Mouse (Mus musculus) MEL (cell line): ENCODE data around the gene Tbc1d16. TPM values are rescaled to one million over a fixed set of nuclear protein-coding genes. Genes with fewer than 3 reads are reported as not detected.

Experiments used
- DNase-seq: peaks from one replicate; pipeline ENCODE4 v3.0.0; 2011; ENCODE audit warnings: low read depth, low spot score
- H3K27ac ChIP-seq: 2 replicates; pipeline ENCODE4 v1.5.1; 2012; ENCODE audit warnings: low read depth, mild to moderate bottlenecking, control low read depth, low read length, moderate library complexity; ENCODE audit not compliant: control insufficient read depth
- H3K27me3 ChIP-seq, 2 experiments: fragments of 150-350 bp in 1 of 2; sonication (generic) in 1 of 2; 2 replicates each; pipeline ENCODE4 v1.6.1; 2012; ENCODE audit warnings: low read length in 2 of 2, mild to moderate bottlenecking in 2 of 2, improper control_type of control experiment in 1 of 2, moderate library complexity in 1 of 2; ENCODE audit not compliant: insufficient read depth in 2 of 2, control insufficient read depth in 1 of 2
- H3K36me3 ChIP-seq, 2 experiments: 2 replicates each; pipeline ENCODE4 v1.6.1; 2012 to 2014; ENCODE audit warnings: low read length in 2 of 2, improper control_type of control experiment in 1 of 2, inconsistent platforms in 1 of 2, mild to moderate bottlenecking in 1 of 2; ENCODE audit not compliant: insufficient read depth in 2 of 2, control insufficient read depth in 1 of 2
- H3K4me1 ChIP-seq, 2 experiments: fragments of 150-350 bp in 1 of 2; sonication (generic) in 1 of 2; 2 replicates each; pipeline ENCODE4 v1.6.1; 2012; ENCODE audit warnings: low read length in 2 of 2, improper control_type of control experiment in 1 of 2, mild to moderate bottlenecking in 1 of 2; ENCODE audit not compliant: insufficient read depth in 2 of 2, control insufficient read depth in 1 of 2
- H3K4me3 ChIP-seq, 2 experiments: fragments of 150-350 bp in 1 of 2; sonication (generic) in 1 of 2; 2 replicates each; pipeline ENCODE4 v1.5.1; 2012; ENCODE audit warnings: low read depth in 2 of 2, low read length in 2 of 2, mild to moderate bottlenecking in 2 of 2, moderate library complexity in 2 of 2, control low read depth in 1 of 2, improper control_type of control experiment in 1 of 2; ENCODE audit not compliant: control insufficient read depth in 1 of 2, insufficient read depth in 1 of 2
- H3K79me2 ChIP-seq: 2 replicates; pipeline ENCODE4 v1.6.1; 2012; ENCODE audit warnings: mild to moderate bottlenecking, low read length, moderate library complexity; ENCODE audit not compliant: control insufficient read depth, poor library complexity, insufficient read depth
- H3K9ac ChIP-seq: 2 replicates; pipeline ENCODE4 v1.6.1; 2012; ENCODE audit warnings: low read depth, mild to moderate bottlenecking, control low read depth, low read length, moderate library complexity; ENCODE audit not compliant: control insufficient read depth, poor library complexity, severe bottlenecking
- H3K9me3 ChIP-seq: fragments of 150-350 bp; sonication (generic); replicated peaks from 2 replicates; pipeline ENCODE4 v1.6.1; 2012; ENCODE audit warnings: mild to moderate bottlenecking, low read length, improper control_type of control experiment, moderate library complexity; ENCODE audit not compliant: insufficient read depth
- BHLHE40 ChIP-seq: IDR thresholded peaks from 2 replicates; pipeline ENCODE4 v1.6.1; 2012; ENCODE audit warnings: low read depth, mild to moderate bottlenecking, inconsistent platforms, low read length, improper control_type of control experiment, borderline replicate concordance
- CTCF ChIP-seq, 3 experiments: IDR thresholded peaks in 2 of 3; conservative IDR thresholded peaks in 1 of 3; 2 replicates each; pipeline ENCODE4 v1.5.1; 2011 to 2012; ENCODE audit warnings: low read length in 3 of 3, low read depth in 2 of 3, mild to moderate bottlenecking in 2 of 3, improper control_type of control experiment in 1 of 3, inconsistent platforms in 1 of 3, mixed read lengths in 1 of 3, moderate library complexity in 1 of 3; ENCODE audit not compliant: control insufficient read depth in 1 of 3, insufficient read depth in 1 of 3, poor library complexity in 1 of 3, severe bottlenecking in 1 of 3
- ELF1 ChIP-seq: IDR thresholded peaks from 2 replicates; pipeline ENCODE4 v1.6.1; 2014; ENCODE audit warnings: low read depth, mild to moderate bottlenecking, inconsistent platforms, low read length, improper control_type of control experiment, moderate library complexity
- EP300 ChIP-seq, 2 experiments: IDR thresholded peaks; 2 replicates each; pipeline ENCODE4 v1.6.1; 2011; ENCODE audit warnings: improper control_type of control experiment in 2 of 2, low read length in 2 of 2, low read depth in 1 of 2, mild to moderate bottlenecking in 1 of 2
- JUND ChIP-seq: IDR thresholded peaks from 2 replicates; pipeline ENCODE4 v1.6.1; 2011; ENCODE audit warnings: low read depth, mild to moderate bottlenecking, improper control_type of control experiment, low read length
- KAT2A ChIP-seq: conservative IDR thresholded peaks from 2 replicates; pipeline ENCODE4 v1.6.1; 2012; ENCODE audit warnings: low read depth, low read length, improper control_type of control experiment, inconsistent platforms
- NRF1 ChIP-seq: IDR thresholded peaks from 2 replicates; pipeline ENCODE4 v1.6.1; 2014; ENCODE audit warnings: low read depth, mild to moderate bottlenecking, inconsistent platforms, low read length, improper control_type of control experiment, moderate library complexity; ENCODE audit not compliant: poor library complexity, insufficient read depth, severe bottlenecking
- POLR2AphosphoS5 ChIP-seq: IDR thresholded peaks from 2 replicates; pipeline ENCODE4 v1.6.1; 2012; ENCODE audit warnings: low read depth, borderline replicate concordance, mild to moderate bottlenecking, inconsistent platforms, low read length, moderate library complexity, mixed read lengths
- RAD21 ChIP-seq: IDR thresholded peaks from 2 replicates; pipeline ENCODE4 v1.6.1; 2011; ENCODE audit warnings: mild to moderate bottlenecking, low read depth, low read length, improper control_type of control experiment
- TAL1 ChIP-seq: IDR thresholded peaks from 2 replicates; pipeline ENCODE4 v1.6.1; 2012; ENCODE audit warnings: mild to moderate bottlenecking, inconsistent platforms, low read length, moderate library complexity, mixed read lengths
- TBP ChIP-seq: IDR thresholded peaks from 2 replicates; pipeline ENCODE4 v1.8.0; 2011; ENCODE audit warnings: low read depth, low read length, improper control_type of control experiment
- USF2 ChIP-seq, 2 experiments: IDR thresholded peaks; 2 replicates each; pipeline ENCODE4 v1.6.1; 2011 to 2012; ENCODE audit warnings: improper control_type of control experiment in 2 of 2, low read length in 2 of 2, borderline replicate concordance in 1 of 2, inconsistent platforms in 1 of 2, low read depth in 1 of 2, mild to moderate bottlenecking in 1 of 2; ENCODE audit not compliant: insufficient read depth in 1 of 2
- ZKSCAN1 ChIP-seq: IDR thresholded peaks from 2 replicates; pipeline ENCODE4 v1.6.1; 2012; ENCODE audit warnings: low read depth, mild to moderate bottlenecking, inconsistent platforms, low read length, improper control_type of control experiment, moderate library complexity
- ZMIZ1 ChIP-seq: IDR thresholded peaks from 2 replicates; pipeline ENCODE4 v1.6.1; 2012; ENCODE audit warnings: low read depth, mild to moderate bottlenecking, inconsistent platforms, low read length, improper control_type of control experiment, moderate library complexity
- ZNF384 ChIP-seq: IDR thresholded peaks from 2 replicates; pipeline ENCODE4 v1.6.1; 2012; ENCODE audit warnings: low read depth, mild to moderate bottlenecking, inconsistent platforms, low read length, improper control_type of control experiment
- polyA plus RNA-seq, 2 experiments: library from polyadenylated mRNA; stranded (reverse) in 1 of 2; unstranded in 1 of 2; fragments of >175 nt in 1 of 2; fragments of >200 nt in 1 of 2; gene quantifications; 2 replicates each; pipeline versions ENCODE4 v1.2.1 to v1.2.4; 2012; ENCODE audit warnings: low replicate concordance in 2 of 2, low read depth in 1 of 2; ENCODE audit not compliant: insufficient read length in 2 of 2, insufficient read depth in 1 of 2, missing spikeins in 1 of 2
- total RNA-seq: library from RNA; depleted of rRNA; stranded (reverse); fragments of 300-350 nt; gene quantifications from 2 replicates; pipeline ENCODE4 v1.2.3, GENCODE M21; 2012

The Tbc1d16 gene
- total and polyA plus RNA-seq, 3 experiments: 13.6 to 19.2 TPM; not detected in 1

- DNase-seq: no peak
- no peaks in the 10 kb centered on the region; the same call in 1 of the 2 replicates for H3K79me2 ChIP-seq
- H3K9me3 ChIP-seq: no peaks in the 10 kb centered on the region
- no peak overlapping the region for H3K27ac ChIP-seq
- no peaks in the 10 kb centered on the region for H3K27me3 ChIP-seq
- H3K4me1 ChIP-seq: peaks cover 0 to 3% of the 10 kb centered on the region in 2 experiments; a peak in 2 of 4 replicates
- H3K36me3 ChIP-seq: peaks cover 0 to 2% of the 10 kb centered on the region in 2 experiments; a peak in 2 of 4 replicates
- TF ChIP-seq KAT2A (no peak), RAD21 (no peak)
- H3K4me3 ChIP-seq: no peak overlapping the region
- no peak overlapping the region for H3K9ac ChIP-seq
Measured at GRCm38 (mm10) chr11:119221812-119222510, 6.3 kb downstream of the Tbc1d16 start.

- no peak for DNase-seq
- Histone ChIP-seq H3K9me3 (no peaks in the 10 kb centered on the region), H3K9ac (no peak overlapping the region), H3K4me3 (no peak overlapping the region), H3K27ac (no peak overlapping the region), H3K27me3 (no peaks in the 10 kb centered on the region), H3K4me1 (peaks cover 5 to 13% of the 10 kb centered on the region in 2 experiments), H3K79me2 (no peaks in the 10 kb centered on the region; the same call in 1 of the 2 replicates), H3K36me3 (peaks cover 0 to 4% of the 10 kb centered on the region in 2 experiments; a peak in 3 of 4 replicates)
- TF ChIP-seq TBP (no peak), POLR2AphosphoS5 (no peak), CTCF (IDR thresholded peaks at IDR 0.05 in 2 of 3, conservative IDR thresholded peaks at IDR 0.05 in 1 of 3; ENCODE audit: control insufficient read depth in 1 of 3, insufficient read depth in 1 of 3, low read depth in 2 of 3, low read length in 3 of 3, poor library complexity in 1 of 3, severe bottlenecking in 1 of 3) (no peak), USF2 (IDR thresholded peaks at IDR 0.05; ENCODE audit: borderline replicate concordance in 1 of 2, insufficient read depth in 1 of 2, low read depth in 1 of 2, low read length in 2 of 2) (no peak), NRF1 (no peak), BHLHE40 (no peak), ZKSCAN1 (no peak)
Measured at GRCm38 (mm10) chr11:119219816-119220465, 8.4 kb downstream of the Tbc1d16 start.

GRCm38 (mm10) chr11:119217861-119218260 is 10.4 kb downstream of the Tbc1d16 start:
- Histone ChIP-seq H3K4me1 (peaks cover 5 to 14% of the 10 kb centered on the region in 2 experiments), H3K79me2 (no peaks in the 10 kb centered on the region), H3K36me3 (peaks cover 0 to 4% of the 10 kb centered on the region in 2 experiments; a peak in 3 of 4 replicates), H3K9me3 (no peaks in the 10 kb centered on the region), H3K9ac (no peak overlapping the region), H3K27me3 (no peaks in the 10 kb centered on the region), H3K4me3 (no peak overlapping the region), H3K27ac (no peak overlapping the region)
- no peak for DNase-seq
- no peak for TF ChIP-seq EP300 (IDR thresholded peaks at IDR 0.05; ENCODE audit: low read depth in 1 of 2, low read length in 2 of 2)
- no peak for TF ChIP-seq TAL1
- TF ChIP-seq JUND: no peak
- no peak for TF ChIP-seq ZMIZ1
- no peak for TF ChIP-seq ELF1
- no peak for TF ChIP-seq RAD21
- TF ChIP-seq NRF1: no peak
- TF ChIP-seq CTCF (IDR thresholded peaks at IDR 0.05 in 2 of 3, conservative IDR thresholded peaks at IDR 0.05 in 1 of 3; ENCODE audit: control insufficient read depth in 1 of 3, insufficient read depth in 1 of 3, low read depth in 2 of 3, low read length in 3 of 3, poor library complexity in 1 of 3, severe bottlenecking in 1 of 3): no peak
- TF ChIP-seq ZNF384: no peak
